Mouse (Mus musculus) embryonic facial prominence, embryonic 14.5 days (tissue): ENCODE results near the gene C1qtnf9. TPM values are rescaled to one million over a fixed set of nuclear protein-coding genes. Genes with fewer than 3 reads are reported as not detected.

Experiments
- ATAC-seq: fragments of 200-750 bp; cut with Nextera tagmentation; 2 replicates; pipeline ENCODE4 v1.8.0; 2017; ENCODE audit warnings: low read depth, moderate number of reproducible peaks, moderate TSS enrichment
- DNase-seq: peaks from one replicate; pipeline ENCODE4 v3.0.0-alpha.2; 2015; ENCODE audit warnings: low spot score
- H3K27ac ChIP-seq: fragments of 300-500 bp; sonication (generic); replicated peaks from 2 replicates; pipeline ENCODE4 v1.5.1; 2014; ENCODE audit warnings: low read depth, mild to moderate bottlenecking, low read length, moderate library complexity
- H3K27me3 ChIP-seq: fragments of 300-500 bp; sonication (generic); replicated peaks from 2 replicates; pipeline ENCODE4 v1.6.1; 2014; ENCODE audit warnings: low read length; ENCODE audit not compliant: control insufficient read depth, insufficient read depth
- H3K36me3 ChIP-seq: fragments of 300-500 bp; sonication (generic); 2 replicates; pipeline ENCODE4 v1.6.1; 2014; ENCODE audit warnings: low read length, mixed read lengths; ENCODE audit not compliant: control insufficient read depth, insufficient read depth
- H3K4me1 ChIP-seq: fragments of 300-500 bp; sonication (generic); 2 replicates; pipeline ENCODE4 v1.6.1; 2014; ENCODE audit warnings: antibody characterized with exemption, low read length; ENCODE audit not compliant: control insufficient read depth, insufficient read depth
- H3K4me2 ChIP-seq: fragments of 300-500 bp; sonication (generic); 2 replicates; pipeline ENCODE4 v1.6.1; 2014; ENCODE audit warnings: low read depth, mild to moderate bottlenecking, low read length, moderate library complexity, mixed read lengths
- H3K4me3 ChIP-seq: fragments of 300-500 bp; sonication (generic); 2 replicates; pipeline ENCODE4 v1.5.1; 2014; ENCODE audit warnings: low read depth, mild to moderate bottlenecking, low read length
- H3K9ac ChIP-seq: fragments of 300-500 bp; sonication (generic); 2 replicates; pipeline ENCODE4 v1.6.1; 2014; ENCODE audit warnings: low read depth, mild to moderate bottlenecking, low read length, moderate library complexity, mixed read lengths
- H3K9me3 ChIP-seq: fragments of 300-500 bp; sonication (generic); 2 replicates; pipeline ENCODE4 v1.6.1; 2016; ENCODE audit warnings: low read length; ENCODE audit not compliant: control insufficient read depth
- WGBS: fragments of 180-500 bp; shearing (Covaris S2); extraction: QIAGEN DNeasy Blood & Tissue Kit; methylation state at CpG from one replicate; pipeline ENCODE4 v1.1.7; 2014; 5-methylcytosine and 5-hydroxymethylcytosine counted together
- polyA plus RNA-seq: library from polyadenylated mRNA; unstranded; fragments of >200 nt; fragmentation: Nextera tagmentation; extraction: Ambion mirVana; gene quantifications from 2 replicates; pipeline ENCODE4 v1.2.1, GENCODE M21; 2014

The C1qtnf9 gene
- polyA plus RNA-seq, 1 experiment from 2014 or later, result 1.3 TPM

GRCm38 (mm10) chr14:60753801-60754126, 14.2 kb upstream of the C1qtnf9 start:
- Histone ChIP-seq H3K36me3 (peaks cover 32% of the 10 kb centered on the region), H3K4me3 (no peak overlapping the region), H3K9ac (no peak overlapping the region), H3K4me1 (no peaks in the 10 kb centered on the region), H3K27ac (no peak overlapping the region), H3K9me3 (no peaks in the 10 kb centered on the region), H3K4me2 (no peak overlapping the region), H3K27me3 (no peaks in the 10 kb centered on the region)
- DNase-seq (no peak), ATAC-seq (no peak)
- WGBS, result 94% methylated on average over 10 of the region's 10 CpGs

DNA sequence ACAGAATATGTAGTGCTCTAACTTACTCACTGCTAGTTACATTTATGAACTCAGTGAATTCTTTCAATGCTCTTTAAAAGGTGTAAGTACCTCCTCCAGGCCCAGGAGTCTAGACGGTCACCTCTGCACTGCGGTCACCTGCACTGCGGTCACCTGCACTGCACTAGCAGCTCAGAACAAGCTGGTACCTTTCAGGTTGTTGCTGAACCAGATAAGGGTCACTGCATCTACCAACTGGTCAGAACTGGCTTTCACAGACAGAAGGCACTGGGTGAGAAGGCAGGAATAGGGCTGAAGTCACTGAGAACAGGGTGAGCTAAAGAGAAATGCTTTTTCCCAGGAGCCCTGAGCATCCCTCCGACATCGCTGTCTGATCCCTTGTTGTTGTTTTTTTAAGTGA, 13.3 kb upstream of the C1qtnf9 start:
- H3K9ac ChIP-seq, result no peak overlapping the region
- H3K27ac ChIP-seq, result no peak overlapping the region
- ATAC-seq (no peak), DNase-seq (no peak)
- H3K9me3 ChIP-seq, result no peaks in the 10 kb centered on the region
- WGBS, result 92% methylated on average over 5 of the region's 5 CpGs
- no peak overlapping the region for H3K4me2 ChIP-seq
- H3K4me3 ChIP-seq, result no peak overlapping the region
- H3K4me1 ChIP-seq, result no peaks in the 10 kb centered on the region
- peaks cover 32% of the 10 kb centered on the region for H3K36me3 ChIP-seq
- no peaks in the 10 kb centered on the region for H3K27me3 ChIP-seq

- Histone ChIP-seq H3K27ac (no peak overlapping the region), H3K36me3 (peaks cover 41% of the 10 kb centered on the region), H3K4me2 (no peak overlapping the region), H3K4me1 (no peaks in the 10 kb centered on the region), H3K9me3 (no peaks in the 10 kb centered on the region), H3K9ac (no peak overlapping the region), H3K27me3 (no peaks in the 10 kb centered on the region), H3K4me3 (no peak overlapping the region)
- DNase-seq (no peak), ATAC-seq (no peak)
- 95% methylated on average over 12 of the region's 15 CpGs for WGBS
These were observed 11.7 kb upstream of the C1qtnf9 start for GRCm38 (mm10) chr14:60756271-60756670.

- H3K9ac ChIP-seq, result no peak overlapping the region
- WGBS, result 98% methylated on average over 8 of the region's 8 CpGs
- no peaks in the 10 kb centered on the region for H3K9me3 ChIP-seq
- H3K27ac ChIP-seq, result no peak overlapping the region
- peaks cover 42% of the 10 kb centered on the region for H3K36me3 ChIP-seq
- H3K4me1 ChIP-seq, result no peaks in the 10 kb centered on the region
- DNase-seq (no peak), ATAC-seq (no peak)
- no peak overlapping the region for H3K4me2 ChIP-seq
- H3K4me3 ChIP-seq, result no peak overlapping the region
- no peaks in the 10 kb centered on the region for H3K27me3 ChIP-seq
These were observed 10.7 kb upstream of the C1qtnf9 start for GRCm38 (mm10) chr14:60757265-60757664.

DNA sequence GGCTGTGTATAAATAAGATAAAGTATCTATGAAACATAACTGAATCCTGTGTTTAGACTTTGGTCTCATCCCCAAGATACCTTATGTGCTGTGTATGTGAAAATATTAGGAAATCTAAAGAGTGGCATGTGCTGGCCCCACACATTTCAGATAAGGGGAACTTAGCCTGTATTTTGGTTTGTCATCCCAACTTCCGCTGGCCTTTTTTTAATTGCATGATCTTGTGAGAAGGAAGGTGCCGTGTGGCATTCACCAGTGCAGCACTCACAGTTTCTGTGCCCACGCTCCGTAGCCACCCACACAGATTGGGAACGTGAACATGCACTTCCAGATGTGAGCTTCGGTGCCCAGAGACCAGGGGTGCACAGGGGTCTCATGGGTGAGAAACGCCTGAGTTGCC, 10.2 kb upstream of the C1qtnf9 start:
- Histone ChIP-seq H3K36me3 (peaks cover 42% of the 10 kb centered on the region), H3K27ac (no peak overlapping the region), H3K9ac (no peak overlapping the region), H3K4me3 (no peak overlapping the region), H3K4me2 (no peak overlapping the region), H3K9me3 (no peaks in the 10 kb centered on the region), H3K4me1 (no peaks in the 10 kb centered on the region), H3K27me3 (no peaks in the 10 kb centered on the region)
- no peak for DNase-seq
- ATAC-seq, result no peak
- 92% methylated on average over 7 of the region's 7 CpGs for WGBS

GRCm38 (mm10) chr14:60759097-60759496, 8.8 kb upstream of the C1qtnf9 start:
- H3K27ac ChIP-seq, result no peak overlapping the region
- WGBS, result 87% methylated on average over 8 of the region's 8 CpGs
- no peaks in the 10 kb centered on the region for H3K27me3 ChIP-seq
- no peaks in the 10 kb centered on the region for H3K9me3 ChIP-seq
- no peak overlapping the region for H3K4me3 ChIP-seq
- H3K4me2 ChIP-seq, result no peak overlapping the region
- ATAC-seq, result no peak
- DNase-seq, result no peak
- no peaks in the 10 kb centered on the region for H3K4me1 ChIP-seq
- peaks cover 40% of the 10 kb centered on the region for H3K36me3 ChIP-seq
- no peak overlapping the region for H3K9ac ChIP-seq

- Histone ChIP-seq H3K27me3 (no peaks in the 10 kb centered on the region), H3K4me2 (no peak overlapping the region), H3K4me3 (no peak overlapping the region), H3K9ac (no peak overlapping the region), H3K9me3 (no peaks in the 10 kb centered on the region), H3K27ac (no peak overlapping the region), H3K36me3 (peaks cover 19% of the 10 kb centered on the region), H3K4me1 (no peaks in the 10 kb centered on the region)
- 74% methylated on average over 10 of the region's 10 CpGs for WGBS
- no peak for ATAC-seq
- DNase-seq, result no peak
These were observed 6.1 kb upstream of the C1qtnf9 start for GRCm38 (mm10) chr14:60761801-60762200.

GRCm38 (mm10) chr14:60762754-60763153, 5.2 kb upstream of the C1qtnf9 start:
- Histone ChIP-seq H3K36me3 (peaks cover 13% of the 10 kb centered on the region; the same call in 1 of the 2 replicates), H3K27ac (no peak overlapping the region), H3K27me3 (no peaks in the 10 kb centered on the region), H3K4me3 (no peak overlapping the region), H3K9me3 (no peaks in the 10 kb centered on the region), H3K4me2 (no peak overlapping the region), H3K4me1 (no peaks in the 10 kb centered on the region), H3K9ac (no peak overlapping the region)
- DNase-seq (no peak), ATAC-seq (no peak)
- WGBS, result 53% methylated on average over 7 of the region's 7 CpGs

- H3K36me3 ChIP-seq, result peaks cover 13% of the 10 kb centered on the region; the same call in 1 of the 2 replicates
- no peak for DNase-seq
- H3K4me2 ChIP-seq, result no peak overlapping the region
- 79% methylated on average over 5 of the region's 5 CpGs for WGBS
- H3K4me1 ChIP-seq, result no peaks in the 10 kb centered on the region
- ATAC-seq, result no peak
- no peaks in the 10 kb centered on the region for H3K27me3 ChIP-seq
- no peaks in the 10 kb centered on the region for H3K9me3 ChIP-seq
- H3K4me3 ChIP-seq, result no peak overlapping the region
- no peak overlapping the region for H3K27ac ChIP-seq
- H3K9ac ChIP-seq, result no peak overlapping the region
These were observed 4.2 kb upstream of the C1qtnf9 start for GRCm38 (mm10) chr14:60763746-60764145.
